Mouse (Mus musculus): ENCODE results near the gene Ino80e.

DNA sequence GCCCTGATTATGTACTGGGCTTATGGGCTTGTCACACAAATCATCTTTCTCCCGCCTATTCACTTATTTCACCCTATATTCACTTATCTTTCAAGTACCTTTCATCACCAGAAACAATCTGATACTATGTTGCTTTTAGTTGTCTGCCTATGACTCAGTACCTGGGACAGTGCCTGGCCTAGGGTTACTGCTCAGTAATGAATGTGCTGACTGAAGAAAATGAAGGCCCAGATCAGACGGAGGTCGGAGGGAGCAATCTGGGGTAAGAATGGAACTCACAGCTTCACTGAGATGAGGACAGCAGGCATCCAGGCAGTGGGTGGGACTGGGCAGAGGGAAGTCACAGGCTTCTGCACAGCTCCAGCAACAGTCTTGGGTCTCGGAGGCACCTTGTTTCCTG is 54.8 kb downstream of the Ino80e start:
- no peak for TF ChIP-seq CTCF (IDR thresholded peaks at IDR 0.05; ENCODE audit: control insufficient read depth, insufficient read depth, insufficient replicate concordance, low read depth, low read length)
- TF ChIP-seq POLR2A (IDR thresholded peaks at IDR 0.05; ENCODE audit: control insufficient read depth, low read depth, low read length) = no peak
